Mouse (Mus musculus): ENCODE results near the gene Cxcl2. TPM values are rescaled to one million over a fixed set of nuclear protein-coding genes. Genes with fewer than 3 reads are reported as not detected.

Cxcl2 gene
- polyA plus RNA-seq (2012; ENCODE audit: insufficient read depth, insufficient read length, missing spikeins), result 7.4 and 7.7 TPM in 2 replicates

- H3K4me1 ChIP-seq (ENCODE audit: control insufficient read depth, insufficient read depth, low read length), result peaks cover 43% of the 10 kb centered on the region
Observed at GRCm38 (mm10) chr5:90903339-90904020, at the start of gene Cxcl2. Gene Cxcl2, plus strand, starts transcription at chr5:90903871.

GRCm38 (mm10) chr5:90855308-90856230 lies 48.1 kb upstream of the Cxcl2 start:
- no peak overlapping the region for H3K27ac ChIP-seq (ENCODE audit: insufficient read depth, low read depth, low read length)
- TF ChIP-seq POLR2A (IDR thresholded peaks at IDR 0.05; ENCODE audit: borderline replicate concordance, low read depth, low read length), result no peak
- TF ChIP-seq CTCF (IDR thresholded peaks at IDR 0.05; ENCODE audit: low read depth, low read length), result no peak
- peaks cover 25% of the 10 kb centered on the region for H3K4me1 ChIP-seq (ENCODE audit: control insufficient read depth, insufficient read depth, low read length)
- no peak overlapping the region for H3K4me3 ChIP-seq (ENCODE audit: insufficient read depth, low read length)

More at GRCm38 (mm10) chr5:90903339-90904020, at the start of gene Cxcl2:
- no peak within 1 kb of the TSS for H3K27ac ChIP-seq (ENCODE audit: insufficient read depth, low read depth, low read length)
- TF ChIP-seq POLR2A (IDR thresholded peaks at IDR 0.05; ENCODE audit: borderline replicate concordance, low read depth, low read length) (no peak), CTCF (IDR thresholded peaks at IDR 0.05; ENCODE audit: low read depth, low read length) (no peak)
- peak within 1 kb of the TSS; percentile 48 for H3K4me3 ChIP-seq (ENCODE audit: insufficient read depth, low read length)

- no peak overlapping the region for H3K27ac ChIP-seq (ENCODE audit: insufficient read depth, low read depth, low read length)
- H3K4me1 ChIP-seq (ENCODE audit: control insufficient read depth, insufficient read depth, low read length), result peaks cover 35% of the 10 kb centered on the region
- no peak overlapping the region for H3K4me3 ChIP-seq (ENCODE audit: insufficient read depth, low read length)
- TF ChIP-seq POLR2A (IDR thresholded peaks at IDR 0.05; ENCODE audit: borderline replicate concordance, low read depth, low read length), result no peak
- TF ChIP-seq CTCF (IDR thresholded peaks at IDR 0.05; ENCODE audit: low read depth, low read length), result no peak
Observed at GRCm38 (mm10) chr5:90857463-90857862, 46.2 kb upstream of the Cxcl2 start.

GRCm38 (mm10) chr5:90858429-90858828 lies 45.2 kb upstream of the Cxcl2 start:
- H3K27ac ChIP-seq (ENCODE audit: insufficient read depth, low read depth, low read length), result no peak overlapping the region
- TF ChIP-seq POLR2A (IDR thresholded peaks at IDR 0.05; ENCODE audit: borderline replicate concordance, low read depth, low read length), result no peak
- TF ChIP-seq CTCF (IDR thresholded peaks at IDR 0.05; ENCODE audit: low read depth, low read length), result no peak
- H3K4me1 ChIP-seq (ENCODE audit: control insufficient read depth, insufficient read depth, low read length), result peaks cover 33% of the 10 kb centered on the region
- no peak overlapping the region for H3K4me3 ChIP-seq (ENCODE audit: insufficient read depth, low read length)

GRCm38 (mm10) chr5:90859031-90859430 lies 44.6 kb upstream of the Cxcl2 start:
- no peak for TF ChIP-seq CTCF (IDR thresholded peaks at IDR 0.05; ENCODE audit: low read depth, low read length)
- no peak for TF ChIP-seq POLR2A (IDR thresholded peaks at IDR 0.05; ENCODE audit: borderline replicate concordance, low read depth, low read length)
- H3K4me1 ChIP-seq (ENCODE audit: control insufficient read depth, insufficient read depth, low read length), result peaks cover 28% of the 10 kb centered on the region
- H3K27ac ChIP-seq (ENCODE audit: insufficient read depth, low read depth, low read length), result no peak overlapping the region
- no peak overlapping the region for H3K4me3 ChIP-seq (ENCODE audit: insufficient read depth, low read length)

GRCm38 (mm10) chr5:90861876-90862375 lies 41.7 kb upstream of the Cxcl2 start:
- H3K27ac ChIP-seq (ENCODE audit: insufficient read depth, low read depth, low read length), result no peak overlapping the region
- H3K4me3 ChIP-seq (ENCODE audit: insufficient read depth, low read length), result no peak overlapping the region
- TF ChIP-seq CTCF (IDR thresholded peaks at IDR 0.05; ENCODE audit: low read depth, low read length), result no peak
- TF ChIP-seq POLR2A (IDR thresholded peaks at IDR 0.05; ENCODE audit: borderline replicate concordance, low read depth, low read length), result no peak
- H3K4me1 ChIP-seq (ENCODE audit: control insufficient read depth, insufficient read depth, low read length), result peaks cover 27% of the 10 kb centered on the region

GRCm38 (mm10) chr5:90866770-90867169 lies 36.9 kb upstream of the Cxcl2 start:
- TF ChIP-seq POLR2A (IDR thresholded peaks at IDR 0.05; ENCODE audit: borderline replicate concordance, low read depth, low read length) (no peak), CTCF (IDR thresholded peaks at IDR 0.05; ENCODE audit: low read depth, low read length) (no peak)
- Histone ChIP-seq H3K4me3 (ENCODE audit: insufficient read depth, low read length) (no peak overlapping the region), H3K4me1 (ENCODE audit: control insufficient read depth, insufficient read depth, low read length) (peaks cover 6% of the 10 kb centered on the region), H3K27ac (ENCODE audit: insufficient read depth, low read depth, low read length) (no peak overlapping the region)

GRCm38 (mm10) chr5:90872377-90872776 lies 31.3 kb upstream of the Cxcl2 start:
- Histone ChIP-seq H3K4me3 (ENCODE audit: insufficient read depth, low read length) (no peak overlapping the region), H3K27ac (ENCODE audit: insufficient read depth, low read depth, low read length) (no peak overlapping the region), H3K4me1 (ENCODE audit: control insufficient read depth, insufficient read depth, low read length) (peaks cover 19% of the 10 kb centered on the region)
- TF ChIP-seq POLR2A (IDR thresholded peaks at IDR 0.05; ENCODE audit: borderline replicate concordance, low read depth, low read length) (no peak), CTCF (IDR thresholded peaks at IDR 0.05; ENCODE audit: low read depth, low read length) (no peak)

GRCm38 (mm10) chr5:90876045-90876444 lies 27.6 kb upstream of the Cxcl2 start:
- Histone ChIP-seq H3K27ac (ENCODE audit: insufficient read depth, low read depth, low read length) (peak overlapping the region; percentile 66), H3K4me3 (ENCODE audit: insufficient read depth, low read length) (no peak overlapping the region)

More at GRCm38 (mm10) chr5:90876045-90876444, 27.6 kb upstream of the Cxcl2 start:
- TF ChIP-seq POLR2A (IDR thresholded peaks at IDR 0.05; ENCODE audit: borderline replicate concordance, low read depth, low read length) (no peak), CTCF (IDR thresholded peaks at IDR 0.05; ENCODE audit: low read depth, low read length) (no peak)
- H3K4me1 ChIP-seq (ENCODE audit: control insufficient read depth, insufficient read depth, low read length), result peaks cover 26% of the 10 kb centered on the region

All from bone marrow macrophage, adult 2 months (primary cell).